Mouse (Mus musculus): ENCODE results near the gene Arhgef28. TPM values are rescaled to one million over a fixed set of nuclear protein-coding genes. Genes with fewer than 3 reads are reported as not detected.

The Arhgef28 gene
- total and polyA plus RNA-seq, 2 experiments from 2014 or later = 34.3 to 41.5 TPM

DNA sequence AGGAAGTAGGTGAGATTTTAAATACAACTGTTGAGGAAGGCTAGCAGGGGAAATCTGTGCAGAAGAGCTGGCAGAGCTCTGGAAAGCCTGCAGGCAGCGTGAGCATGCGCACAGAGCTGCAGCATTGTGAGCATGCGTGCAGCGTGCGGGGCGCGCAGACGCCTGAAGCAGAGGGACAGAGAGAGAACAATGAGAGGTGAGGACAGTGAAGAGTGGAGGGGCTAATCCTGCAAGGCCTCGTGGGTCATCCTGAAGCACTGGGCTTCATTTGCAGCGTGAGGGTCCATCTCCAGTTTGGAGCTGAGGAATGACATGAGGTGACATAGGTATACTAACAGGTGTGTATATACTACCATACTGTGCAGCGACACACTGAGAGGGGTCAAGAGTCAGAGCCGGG, 35.0 kb downstream of the Arhgef28 start:
- no peaks in the 10 kb centered on the region for H3K4me1 ChIP-seq (ENCODE audit: insufficient read depth, low read length)
- DNase-seq (ENCODE audit: low spot score) (peak; percentile 45), ATAC-seq (ENCODE audit: low FRiP score) (peak; percentile 71; the same call in 1 of the 2 replicates)
- H3K4me3 ChIP-seq (ENCODE audit: low read depth, low read length) = no peak overlapping the region
- H3K4me2 ChIP-seq (ENCODE audit: low read depth, low read length, poor library complexity, severe bottlenecking) = no peak overlapping the region
- H3K27me3 ChIP-seq (ENCODE audit: insufficient read depth, low read length) = no peaks in the 10 kb centered on the region
- H3K9ac ChIP-seq (replicated peaks; ENCODE audit: low read length, poor library complexity, severe bottlenecking) = no peak overlapping the region
- 78% methylated on average over 12 of the region's 12 CpGs for WGBS
- no peaks in the 10 kb centered on the region for H3K9me3 ChIP-seq (ENCODE audit: low read length)
- no peak for TF ChIP-seq CTCF (IDR thresholded peaks at IDR 0.05)
- H3K36me3 ChIP-seq (ENCODE audit: insufficient read depth, low read length) = no peaks in the 10 kb centered on the region
- H3K27ac ChIP-seq (ENCODE audit: low read depth, low read length) = no peak overlapping the region

DNA sequence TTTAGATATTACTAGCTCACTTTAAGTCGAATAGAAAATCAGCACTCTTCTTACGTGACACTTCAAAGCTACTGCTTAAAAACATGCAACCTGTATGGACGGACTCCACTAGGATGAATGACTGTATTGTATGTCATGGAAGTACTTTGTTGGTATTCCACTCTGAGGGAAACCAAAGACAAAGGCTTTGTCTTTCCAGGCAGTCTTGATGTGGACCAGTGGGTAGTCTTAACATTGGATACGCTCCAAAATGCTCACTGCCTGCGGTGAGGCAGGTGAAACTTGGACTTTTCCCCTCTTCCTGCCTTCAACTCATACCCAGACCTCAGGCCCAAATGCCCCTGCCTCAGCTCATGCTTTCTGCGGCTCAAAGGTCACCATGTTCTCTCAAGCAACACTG, 41.4 kb downstream of the Arhgef28 start:
- DNase-seq (ENCODE audit: low spot score) (no peak), ATAC-seq (ENCODE audit: low FRiP score) (no peak)
- H3K4me2 ChIP-seq (ENCODE audit: low read depth, low read length, poor library complexity, severe bottlenecking) = no peak overlapping the region
- H3K4me3 ChIP-seq (ENCODE audit: low read depth, low read length) = no peak overlapping the region
- WGBS = 77% methylated on average over 6 of the region's 6 CpGs
- H3K36me3 ChIP-seq (ENCODE audit: insufficient read depth, low read length) = no peaks in the 10 kb centered on the region
- no peaks in the 10 kb centered on the region for H3K9me3 ChIP-seq (ENCODE audit: low read length)
- H3K27ac ChIP-seq (ENCODE audit: low read depth, low read length) = no peak overlapping the region
- no peak overlapping the region for H3K9ac ChIP-seq (replicated peaks; ENCODE audit: low read length, poor library complexity, severe bottlenecking)
- no peaks in the 10 kb centered on the region for H3K27me3 ChIP-seq (ENCODE audit: insufficient read depth, low read length)
- no peak for TF ChIP-seq CTCF (IDR thresholded peaks at IDR 0.05)
- no peaks in the 10 kb centered on the region for H3K4me1 ChIP-seq (ENCODE audit: insufficient read depth, low read length)

DNA sequence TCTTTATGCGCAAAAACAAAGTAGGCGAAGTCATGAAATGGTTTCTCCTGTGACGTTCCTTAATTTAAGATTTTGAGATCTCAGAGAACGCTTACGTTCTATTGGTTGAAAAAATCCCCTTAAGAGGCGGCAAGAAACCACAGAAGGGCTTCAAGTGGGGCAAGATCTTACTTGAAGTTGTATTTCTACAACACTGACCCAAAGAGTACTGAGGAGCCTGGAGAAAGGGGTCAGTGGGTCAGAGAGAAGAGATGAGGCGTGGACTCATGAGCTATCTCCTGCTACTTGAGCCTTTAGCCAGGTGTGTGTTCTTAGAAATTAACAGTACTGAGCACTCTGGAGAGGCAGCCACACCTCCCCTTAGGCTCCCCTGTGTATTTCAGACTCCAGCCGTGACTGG, 44.7 kb downstream of the Arhgef28 start:
- H3K36me3 ChIP-seq (ENCODE audit: insufficient read depth, low read length) = no peaks in the 10 kb centered on the region
- TF ChIP-seq CTCF (IDR thresholded peaks at IDR 0.05) = no peak
- DNase-seq (ENCODE audit: low spot score) = no peak
- H3K9ac ChIP-seq (replicated peaks; ENCODE audit: low read length, poor library complexity, severe bottlenecking) = no peak overlapping the region
- H3K9me3 ChIP-seq (ENCODE audit: low read length) = no peaks in the 10 kb centered on the region
- no peak overlapping the region for H3K4me3 ChIP-seq (ENCODE audit: low read depth, low read length)
- WGBS = 96% methylated on average over 8 of the region's 8 CpGs
- no peak for ATAC-seq (ENCODE audit: low FRiP score)
- no peaks in the 10 kb centered on the region for H3K4me1 ChIP-seq (ENCODE audit: insufficient read depth, low read length)
- no peak overlapping the region for H3K4me2 ChIP-seq (ENCODE audit: low read depth, low read length, poor library complexity, severe bottlenecking)
- no peak overlapping the region for H3K27ac ChIP-seq (ENCODE audit: low read depth, low read length)
- H3K27me3 ChIP-seq (ENCODE audit: insufficient read depth, low read length) = no peaks in the 10 kb centered on the region

DNA sequence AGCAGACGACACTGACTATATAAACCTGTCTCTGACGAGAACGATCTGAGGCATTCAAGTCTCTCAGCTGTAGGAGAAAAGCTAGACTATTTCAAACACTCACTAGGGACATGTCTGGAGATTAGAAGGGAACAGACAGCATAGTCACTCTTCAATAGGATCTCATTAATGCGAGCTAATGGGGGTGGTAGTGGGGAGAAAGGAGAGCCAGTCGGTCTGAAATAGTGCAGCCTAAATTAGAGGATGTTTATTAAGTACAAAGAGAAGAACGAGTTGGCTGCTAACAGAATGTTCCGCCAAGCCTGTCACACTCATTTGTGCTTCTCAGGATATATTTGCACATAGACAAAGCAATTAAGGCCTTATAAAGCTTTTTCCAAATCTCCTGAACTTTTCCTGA, 49.6 kb downstream of the Arhgef28 start:
- no peak for TF ChIP-seq CTCF (IDR thresholded peaks at IDR 0.05)
- no peaks in the 10 kb centered on the region for H3K36me3 ChIP-seq (ENCODE audit: insufficient read depth, low read length)
- no peak overlapping the region for H3K4me2 ChIP-seq (ENCODE audit: low read depth, low read length, poor library complexity, severe bottlenecking)
- DNase-seq (ENCODE audit: low spot score) (peak; percentile 35), ATAC-seq (ENCODE audit: low FRiP score) (no peak)
- H3K9ac ChIP-seq (replicated peaks; ENCODE audit: low read length, poor library complexity, severe bottlenecking) = no peak overlapping the region
- no peaks in the 10 kb centered on the region for H3K27me3 ChIP-seq (ENCODE audit: insufficient read depth, low read length)
- WGBS = 36% methylated on average over 7 of the region's 7 CpGs
- no peak overlapping the region for H3K27ac ChIP-seq (ENCODE audit: low read depth, low read length)
- H3K9me3 ChIP-seq (ENCODE audit: low read length) = no peaks in the 10 kb centered on the region
- no peaks in the 10 kb centered on the region for H3K4me1 ChIP-seq (ENCODE audit: insufficient read depth, low read length)
- no peak overlapping the region for H3K4me3 ChIP-seq (ENCODE audit: low read depth, low read length)

DNA sequence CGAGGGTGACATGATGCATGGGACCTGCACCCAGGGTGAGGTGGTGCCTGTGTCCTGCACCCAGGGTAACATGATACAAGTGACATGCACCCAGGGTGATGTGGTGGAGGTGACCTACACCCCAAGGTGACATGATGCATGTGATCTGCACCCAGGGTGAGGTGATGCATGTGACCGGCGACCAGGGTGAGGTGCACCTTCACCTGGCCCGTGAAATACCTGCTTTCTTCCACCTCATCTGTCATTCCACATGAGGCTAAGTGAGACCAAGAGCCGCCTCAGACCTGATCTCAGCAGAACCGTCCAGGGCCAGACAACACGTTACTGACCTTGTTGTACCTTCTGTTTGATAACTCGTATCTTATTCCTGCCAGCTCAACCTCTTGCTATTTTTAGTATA, 53.5 kb downstream of the Arhgef28 start:
- Histone ChIP-seq H3K9ac (replicated peaks; ENCODE audit: low read length, poor library complexity, severe bottlenecking) (no peak overlapping the region), H3K27me3 (ENCODE audit: insufficient read depth, low read length) (no peaks in the 10 kb centered on the region), H3K27ac (ENCODE audit: low read depth, low read length) (no peak overlapping the region), H3K4me2 (ENCODE audit: low read depth, low read length, poor library complexity, severe bottlenecking) (no peak overlapping the region), H3K4me1 (ENCODE audit: insufficient read depth, low read length) (no peaks in the 10 kb centered on the region), H3K36me3 (ENCODE audit: insufficient read depth, low read length) (no peaks in the 10 kb centered on the region), H3K9me3 (ENCODE audit: low read length) (no peaks in the 10 kb centered on the region), H3K4me3 (ENCODE audit: low read depth, low read length) (no peak overlapping the region)
- no peak for TF ChIP-seq CTCF (IDR thresholded peaks at IDR 0.05)
- ATAC-seq (ENCODE audit: low FRiP score) (no peak), DNase-seq (ENCODE audit: low spot score) (no peak)
- WGBS = 95% methylated on average over 8 of the region's 8 CpGs

DNA sequence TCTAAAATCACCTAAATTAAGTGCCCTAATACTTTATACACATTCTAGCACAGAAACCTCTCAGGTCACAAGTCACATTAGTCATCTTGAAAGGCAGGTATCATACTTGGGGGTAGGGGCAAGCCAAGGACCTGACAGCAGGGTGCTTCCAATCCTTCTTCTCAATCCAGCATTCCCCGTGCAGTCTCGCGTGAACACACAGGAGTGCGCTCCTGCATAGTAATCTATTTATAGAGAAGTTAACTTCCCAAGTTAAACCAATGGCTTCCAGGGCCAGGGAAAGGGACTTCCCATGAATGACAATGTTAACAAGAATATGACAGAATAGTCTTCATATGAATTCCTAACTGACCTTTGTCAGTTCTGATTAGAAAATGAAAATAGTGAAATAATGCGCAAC, 58.7 kb downstream of the Arhgef28 start:
- DNase-seq (ENCODE audit: low spot score) (no peak), ATAC-seq (ENCODE audit: low FRiP score) (no peak)
- Histone ChIP-seq H3K9me3 (ENCODE audit: low read length) (no peaks in the 10 kb centered on the region), H3K27ac (ENCODE audit: low read depth, low read length) (no peak overlapping the region), H3K4me1 (ENCODE audit: insufficient read depth, low read length) (no peaks in the 10 kb centered on the region), H3K4me3 (ENCODE audit: low read depth, low read length) (no peak overlapping the region), H3K4me2 (ENCODE audit: low read depth, low read length, poor library complexity, severe bottlenecking) (no peak overlapping the region), H3K9ac (replicated peaks; ENCODE audit: low read length, poor library complexity, severe bottlenecking) (no peak overlapping the region), H3K27me3 (ENCODE audit: insufficient read depth, low read length) (no peaks in the 10 kb centered on the region), H3K36me3 (ENCODE audit: insufficient read depth, low read length) (no peaks in the 10 kb centered on the region)
- 53% methylated on average over 5 of the region's 5 CpGs for WGBS
- no peak for TF ChIP-seq CTCF (IDR thresholded peaks at IDR 0.05)

All from midbrain, postnatal 0 days (tissue).